Mouse (Mus musculus): ENCODE results near the gene Ube4a.

GRCm38 (mm10) chr9:44999171-44999570 is 33.8 kb upstream of the Ube4a start:
- TF ChIP-seq GATA1 (IDR thresholded peaks at IDR 0.05; ENCODE audit: borderline replicate concordance, low read length) (no peak), FLI1 (IDR thresholded peaks at IDR 0.05; ENCODE audit: low read length) (no peak)
